Mouse (Mus musculus) spleen, postnatal 14 days (tissue): Measurements from ENCODE around the gene Ackr4.

Experiments
- DNase-seq, 2 experiments: peaks; one replicate each; pipeline ENCODE4 v3.0.0; 2021 to 2022; ENCODE audit warnings: low spot score in 2 of 2

Ackr4 gene

DNA sequence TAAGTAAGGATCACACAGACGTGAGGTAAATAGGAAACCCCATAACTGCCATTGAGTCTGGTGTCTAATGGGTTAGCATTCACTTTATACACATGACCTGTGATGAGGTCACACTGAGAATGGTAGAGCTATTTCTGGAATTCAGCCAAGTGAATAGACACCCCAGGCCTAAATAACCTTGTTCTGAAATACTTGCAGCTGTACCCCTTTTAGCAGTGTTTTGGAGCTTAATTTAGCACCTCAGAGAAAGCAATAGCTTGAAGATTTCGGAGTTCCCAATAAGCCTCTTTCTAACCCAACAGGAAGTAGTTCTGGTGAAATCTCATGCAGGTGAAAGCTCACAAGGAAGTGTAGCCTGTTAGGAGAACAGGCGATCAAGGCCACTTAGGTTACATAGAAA lies at the start of gene Ackr4:
Ackr4 (minus strand) TSS at position 101 of the 400 bp plus-strand sequence.
- no peak for DNase-seq

DNA sequence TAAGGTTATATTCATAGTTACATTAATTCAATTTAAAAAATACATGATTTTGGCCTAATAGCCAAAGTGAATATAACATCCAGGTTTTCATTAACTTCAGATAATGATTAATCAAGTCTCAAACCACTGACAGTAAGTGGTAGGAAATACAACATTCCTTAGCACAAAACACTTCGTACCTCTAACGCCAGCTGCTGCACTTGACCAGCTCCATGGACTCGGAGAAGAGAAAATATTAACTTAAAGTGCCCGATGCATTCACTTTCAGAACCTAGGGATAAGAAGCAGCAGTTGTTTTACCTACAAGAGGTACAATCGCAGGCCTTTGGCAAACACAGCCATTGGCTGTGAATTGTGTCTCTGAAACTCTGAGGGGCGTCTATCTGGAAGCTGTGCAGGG lies 45.6 kb upstream of the Ackr4 start:
- DNase-seq: no peak

DNA sequence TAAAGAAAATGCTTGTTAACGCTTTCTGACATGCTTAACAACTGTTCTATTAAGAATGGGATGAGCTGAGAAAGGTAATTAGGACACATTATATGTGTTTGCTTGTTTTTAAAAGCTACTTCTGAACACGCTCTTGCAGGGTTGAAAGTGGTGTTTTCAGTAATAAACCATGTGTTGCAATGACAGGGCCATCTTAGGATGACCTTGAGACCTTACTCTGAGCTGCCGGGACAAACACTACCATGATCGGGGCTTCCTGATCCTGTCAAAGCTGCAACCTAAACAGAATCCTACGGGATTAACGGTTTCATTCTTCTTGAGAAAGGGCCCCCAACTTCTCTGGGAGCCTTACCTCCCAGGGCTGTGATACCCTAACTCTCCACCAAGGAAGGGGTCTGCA lies 44.9 kb upstream of the Ackr4 start:
- DNase-seq: no peak

DNA sequence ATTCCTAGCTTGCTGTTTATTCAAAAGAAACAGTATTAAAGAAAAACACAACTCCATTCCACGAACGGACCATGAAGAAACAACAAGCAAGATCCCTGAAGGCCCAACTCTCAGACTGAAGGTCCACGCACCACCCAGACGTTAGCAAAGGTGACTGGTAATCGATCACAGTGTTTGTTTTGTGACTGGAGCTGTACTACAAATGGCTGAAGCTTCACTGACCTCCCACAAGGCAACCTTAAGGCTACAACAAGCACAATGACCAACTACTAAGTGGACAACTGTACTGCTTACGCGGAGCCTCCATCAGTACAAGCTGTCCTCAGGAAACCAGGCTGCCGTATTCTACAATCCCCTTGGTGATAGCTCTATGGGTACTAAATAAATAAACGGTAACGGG lies 43.3 kb upstream of the Ackr4 start:
- no peak for DNase-seq

DNA sequence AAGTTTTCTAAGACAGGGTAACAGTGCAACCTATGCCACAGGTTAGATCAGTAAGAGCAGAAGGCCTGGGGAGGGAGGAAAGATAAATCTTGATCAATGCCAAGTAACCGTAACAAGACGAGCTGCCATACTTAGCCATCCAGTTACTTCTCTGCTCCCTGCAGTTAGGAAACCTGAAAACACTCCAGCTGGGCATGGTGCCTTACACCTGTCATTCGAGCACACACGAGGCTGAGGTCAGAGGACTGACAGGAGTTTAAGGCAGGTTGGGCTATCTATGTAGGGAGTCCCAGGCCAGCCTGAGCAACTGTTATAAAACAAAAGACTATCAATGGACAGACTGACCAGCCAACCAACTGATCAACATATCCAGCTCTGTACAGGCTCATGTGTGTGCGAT lies 39.2 kb upstream of the Ackr4 start:
- no peak for DNase-seq

DNA sequence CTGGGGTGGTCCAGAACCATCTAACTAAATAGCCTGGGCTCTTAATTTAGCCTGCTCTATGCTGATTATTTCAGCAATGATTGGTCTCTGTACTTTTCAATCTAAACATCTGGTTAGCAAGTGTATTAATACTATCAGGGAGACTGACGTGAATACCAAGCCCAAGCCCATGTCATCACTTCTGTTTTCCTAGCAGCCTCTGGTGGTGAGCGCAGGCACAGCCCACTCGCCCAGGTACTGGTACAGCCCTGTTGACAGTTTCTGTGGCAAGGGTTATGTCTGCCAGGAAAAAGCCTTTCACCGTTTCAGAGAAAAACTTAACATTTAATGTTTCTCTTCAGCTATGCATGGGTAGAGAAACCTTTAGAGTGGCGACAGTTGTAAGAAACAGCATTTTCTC lies 37.5 kb upstream of the Ackr4 start:
- DNase-seq: no peak

DNA sequence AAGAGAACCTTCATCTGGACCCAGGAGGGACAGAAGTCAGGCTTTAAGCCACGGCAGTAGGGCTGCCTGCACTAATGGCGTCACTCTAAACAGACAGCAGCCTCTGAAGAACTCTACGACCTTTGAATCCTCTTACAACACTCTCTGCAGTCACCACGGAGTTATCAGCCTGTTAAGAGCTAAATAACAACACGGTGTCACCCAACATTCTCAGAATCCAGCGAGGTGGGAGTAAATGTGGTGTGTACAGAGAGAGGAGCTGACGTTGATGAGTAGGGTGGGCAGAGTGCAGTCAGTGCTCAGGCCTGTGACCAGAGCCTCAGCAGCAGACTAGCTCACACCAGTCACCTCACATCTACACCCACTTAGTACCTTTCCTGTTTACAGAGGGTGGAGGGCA lies 34.4 kb upstream of the Ackr4 start:
- DNase-seq: no peak

DNA sequence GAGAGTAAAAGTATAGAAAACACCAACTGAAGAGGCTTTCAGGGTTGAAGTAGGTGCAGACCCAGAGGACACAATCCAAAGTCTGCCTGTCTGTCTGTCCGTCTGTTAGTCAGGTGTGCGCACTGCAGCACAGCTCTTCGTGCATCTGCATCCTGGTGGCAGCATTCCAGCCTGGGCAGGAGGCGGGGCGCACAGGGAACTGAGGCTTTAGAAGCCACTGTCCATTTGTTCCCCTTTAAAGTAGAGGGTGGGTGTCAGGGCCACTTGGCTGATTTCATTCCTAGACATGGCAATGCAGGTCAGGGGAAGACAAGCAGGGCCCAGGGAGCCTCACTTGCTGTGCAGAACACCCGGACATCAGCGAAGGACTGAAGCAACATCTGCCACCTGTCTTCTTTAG lies 30.6 kb upstream of the Ackr4 start:
- no peak for DNase-seq

DNA sequence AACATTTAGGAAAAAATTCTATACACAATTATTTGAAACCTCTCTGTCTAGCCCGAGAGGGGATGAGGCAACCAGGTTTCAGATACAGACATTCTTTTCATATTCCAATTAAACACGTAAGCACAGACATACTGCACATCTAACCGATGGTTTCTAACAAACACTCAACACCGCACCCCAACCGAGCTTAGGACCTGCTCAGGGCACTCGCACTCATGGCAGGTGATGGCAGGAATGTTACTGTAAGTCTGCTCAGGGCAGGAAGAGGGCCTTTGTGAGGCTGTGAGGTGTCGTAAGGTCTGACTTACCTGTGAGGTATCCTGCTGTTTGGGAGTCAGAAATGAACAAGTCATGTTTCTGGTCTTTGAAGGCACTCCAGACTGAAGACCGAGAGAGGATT lies 29.8 kb upstream of the Ackr4 start:
- DNase-seq: no peak

DNA sequence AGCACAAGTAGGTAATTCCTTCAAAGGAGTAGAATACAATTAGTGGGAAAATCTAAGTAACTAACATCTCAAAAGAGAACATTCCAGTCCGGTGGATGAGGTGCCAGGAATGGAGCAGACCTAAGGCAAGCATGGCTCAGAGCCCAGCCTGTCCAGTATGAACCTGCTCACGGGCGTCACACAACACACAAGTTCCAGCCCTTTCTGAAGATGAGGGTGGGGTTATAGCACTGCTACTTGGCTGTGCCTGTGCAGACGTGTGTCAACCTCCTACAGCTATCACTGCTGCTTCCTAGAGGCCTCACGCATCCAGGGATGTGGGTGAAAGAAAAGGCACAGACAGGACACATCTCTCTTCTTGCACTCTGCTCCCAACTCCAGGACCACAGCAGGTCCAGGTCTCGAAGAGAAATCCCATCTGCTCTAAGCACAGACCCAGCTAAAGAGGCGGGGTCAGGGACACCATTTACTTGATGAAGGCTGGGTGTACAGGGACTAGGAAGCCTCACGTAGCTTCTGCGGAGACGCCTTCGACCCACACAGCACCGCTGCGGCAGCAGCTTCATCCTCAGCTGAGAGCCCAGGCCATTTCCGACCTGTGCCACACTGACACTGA lies 28.5 kb upstream of the Ackr4 start:
- no peak for DNase-seq

DNA sequence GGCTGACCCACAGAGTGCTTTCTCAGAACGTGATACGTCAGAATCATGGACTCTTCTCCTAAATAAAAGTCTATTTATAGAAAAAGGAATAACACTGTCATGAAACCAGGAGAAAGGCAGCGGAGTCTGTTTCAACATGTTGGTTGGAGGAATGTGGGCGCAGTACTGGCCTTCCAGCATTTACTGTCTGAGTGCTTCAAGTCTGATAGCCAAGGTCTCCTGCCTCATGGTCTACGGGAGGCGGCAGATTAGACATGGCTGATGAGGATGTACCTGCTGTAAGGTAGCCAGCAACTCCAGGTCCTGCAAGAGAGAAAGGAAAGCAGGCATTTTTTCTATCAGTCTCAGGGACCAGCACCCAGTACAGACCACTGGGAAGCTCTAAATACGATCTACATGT lies 25.4 kb upstream of the Ackr4 start:
- no peak for DNase-seq

DNA sequence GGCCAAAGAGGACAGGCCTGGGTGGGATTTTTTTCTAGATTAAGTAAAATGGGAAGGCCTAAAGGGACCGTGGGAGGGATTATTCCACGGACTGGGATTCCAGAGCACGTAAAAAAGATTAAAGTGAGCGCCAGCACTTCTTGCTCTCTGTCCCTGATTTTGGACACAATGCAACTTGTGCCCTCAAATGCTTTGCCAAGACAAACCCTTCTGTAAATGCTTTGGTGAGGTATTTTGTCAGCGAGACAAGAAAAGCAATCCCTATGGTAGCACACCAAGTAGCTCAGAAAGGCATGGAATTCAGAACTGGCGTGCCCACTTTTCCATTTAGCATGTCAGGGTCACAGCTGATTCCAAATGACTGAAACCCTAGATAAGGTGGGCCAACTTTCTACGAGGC lies 22.2 kb upstream of the Ackr4 start:
- no peak for DNase-seq

DNA sequence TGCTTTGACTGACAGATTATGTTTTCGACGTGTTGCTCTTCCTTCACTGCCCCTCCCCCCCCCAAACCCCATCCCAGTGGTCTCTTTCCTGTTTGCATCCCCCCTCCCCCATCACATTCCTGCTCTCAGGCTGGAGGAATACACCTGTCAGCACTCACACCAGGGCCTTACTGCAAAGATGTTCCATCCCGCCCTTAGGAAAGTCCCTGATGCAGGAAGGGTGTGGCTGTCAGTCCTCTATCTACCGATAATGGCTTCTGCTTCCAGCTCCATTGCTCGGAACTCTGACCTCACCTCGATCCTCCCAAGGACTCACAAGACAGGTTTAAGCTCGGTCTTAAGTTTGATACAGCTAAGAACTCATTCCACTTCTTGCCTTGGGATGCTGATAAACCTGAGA lies 19.9 kb upstream of the Ackr4 start:
- no peak for DNase-seq

DNA sequence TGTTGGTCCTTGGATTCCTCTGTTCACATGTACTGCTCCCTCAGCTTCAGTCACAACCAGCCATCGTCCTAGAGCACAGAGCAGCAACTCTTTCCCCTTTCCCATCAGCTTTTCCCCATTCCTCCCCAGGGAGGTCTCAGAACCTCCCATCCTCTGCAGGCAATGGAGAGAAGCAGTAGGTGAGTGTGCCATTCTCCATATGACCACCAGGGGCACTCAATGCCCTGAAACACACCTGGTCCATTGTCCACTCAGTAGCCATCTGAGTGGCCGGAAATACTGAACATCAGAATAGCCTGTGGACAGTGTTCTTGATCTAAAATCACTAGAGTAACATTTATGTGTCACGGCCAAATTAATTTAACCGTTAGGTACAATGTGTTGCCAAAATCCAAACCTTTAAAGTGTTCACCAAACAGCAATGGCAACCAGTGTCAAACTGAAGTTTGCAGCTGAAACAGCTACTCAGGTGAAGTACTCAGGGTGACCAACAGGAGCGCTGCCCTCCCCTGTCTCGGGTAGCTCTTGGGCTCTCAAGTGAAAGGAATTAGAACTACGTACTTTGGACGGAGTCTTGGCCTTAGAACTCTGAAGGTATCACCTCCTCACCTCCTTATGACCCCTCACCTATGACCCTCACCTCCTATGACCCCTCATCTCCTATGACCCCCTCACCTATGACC lies 17.7 kb upstream of the Ackr4 start:
- no peak for DNase-seq

DNA sequence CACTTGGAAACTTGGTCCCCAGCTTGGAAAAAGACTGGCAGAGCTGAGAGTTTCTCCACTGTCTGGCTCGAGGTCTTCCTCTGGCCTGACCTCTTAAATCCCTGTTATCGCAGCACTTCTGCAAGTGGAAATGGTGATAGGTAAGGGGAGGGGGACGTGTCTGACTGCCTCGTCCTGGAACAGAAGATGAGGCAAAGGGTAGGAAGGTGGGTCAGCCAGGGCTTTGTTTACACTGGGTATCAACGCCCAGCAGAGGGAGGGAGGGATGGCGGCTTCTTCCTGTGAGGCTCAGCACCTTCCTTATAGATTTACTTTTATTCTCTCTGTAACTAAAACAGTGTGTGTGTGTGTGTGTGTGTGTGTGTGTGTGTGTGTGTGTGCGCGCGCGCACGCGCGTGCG lies 16.1 kb upstream of the Ackr4 start:
- no peak for DNase-seq

DNA sequence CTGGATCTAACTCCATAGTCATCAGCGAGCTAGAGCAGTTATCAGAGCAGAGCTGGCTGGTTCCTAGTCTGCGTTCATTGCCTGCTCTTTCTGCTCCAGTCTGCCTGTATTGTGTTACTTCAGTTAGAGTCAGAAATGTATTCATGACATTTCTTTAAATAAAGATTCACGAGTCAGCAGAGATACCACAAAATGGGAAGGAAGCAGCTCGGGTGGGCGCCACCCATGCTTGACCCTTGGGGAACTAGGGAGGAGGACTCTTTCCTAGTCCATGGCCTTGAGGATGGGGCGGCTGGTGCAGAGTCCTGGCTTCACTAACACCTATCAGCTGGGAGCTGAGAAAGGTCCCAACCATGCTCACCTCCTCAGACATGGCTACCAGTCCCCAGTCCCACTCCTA lies 13.6 kb upstream of the Ackr4 start:
- DNase-seq: no peak

DNA sequence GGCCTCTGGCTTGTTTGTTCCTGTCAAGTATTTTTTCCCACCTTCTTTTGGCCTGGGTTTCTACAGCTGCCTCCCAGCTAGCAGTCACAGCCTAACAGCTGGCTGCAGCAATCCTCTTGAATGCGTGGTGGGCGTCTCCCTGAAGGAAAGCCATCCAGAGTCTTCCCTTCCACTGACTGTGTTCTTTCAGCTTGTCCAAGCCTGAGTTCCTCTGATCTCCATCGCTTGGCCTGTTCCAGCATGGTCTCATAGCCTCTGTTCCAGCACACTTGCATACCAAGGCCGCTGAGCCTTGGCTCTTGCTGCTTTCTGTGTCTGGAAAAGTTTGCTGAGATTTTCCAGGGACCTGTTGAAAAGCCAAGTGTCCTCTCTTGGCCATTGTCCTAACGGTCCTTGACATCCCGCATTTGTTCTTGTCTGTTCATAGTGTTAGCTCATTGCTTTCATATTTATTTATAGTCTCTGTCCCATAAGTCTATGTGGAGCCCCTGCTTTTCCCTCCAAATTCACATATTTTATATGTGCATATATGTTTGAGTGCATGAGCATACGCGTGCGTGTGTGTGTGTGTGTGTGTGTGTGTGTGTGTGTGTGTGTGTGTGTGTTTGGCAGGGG lies 3.5 kb upstream of the Ackr4 start:
- DNase-seq: no peak

DNA sequence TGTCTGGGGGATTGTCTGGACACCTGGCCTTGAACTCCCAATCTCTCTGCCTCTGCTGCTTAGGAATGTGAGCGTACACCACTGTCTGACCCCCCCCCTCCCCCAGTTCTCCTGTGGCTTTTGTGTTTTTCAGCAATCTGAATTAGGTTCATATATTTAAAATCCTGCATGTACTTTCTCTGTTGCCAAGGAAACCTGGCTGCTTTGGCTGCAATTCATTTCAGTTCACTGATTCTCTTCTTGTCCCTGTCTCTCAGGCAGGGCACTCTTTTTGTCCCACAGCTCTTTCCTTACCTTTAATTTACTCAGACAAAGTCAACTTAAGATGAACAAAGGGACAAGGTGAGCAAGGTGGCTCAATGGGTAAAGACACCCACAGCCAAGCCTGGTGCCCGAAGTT lies 1.4 kb upstream of the Ackr4 start:
- DNase-seq: no peak

DNA sequence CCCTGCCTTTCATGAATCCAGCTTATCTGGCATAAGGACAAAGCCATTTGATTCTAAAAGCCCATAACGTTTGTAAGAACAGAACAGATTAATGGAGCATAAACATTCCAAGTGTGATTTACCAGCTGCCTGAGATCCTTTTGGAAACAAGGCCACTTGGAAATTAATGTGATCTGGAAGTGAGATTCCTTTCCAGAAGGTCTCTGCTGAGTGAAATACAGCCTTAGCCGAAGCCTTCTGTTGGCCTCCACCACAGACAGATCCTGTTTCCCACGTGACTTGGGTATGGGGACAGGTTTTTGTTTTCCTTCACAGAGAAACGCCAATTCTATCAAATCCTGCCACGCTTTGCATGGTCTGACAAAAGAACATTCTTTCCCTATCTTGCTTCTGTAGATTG lies 3.1 kb downstream of the Ackr4 start:
- no peak for DNase-seq

DNA sequence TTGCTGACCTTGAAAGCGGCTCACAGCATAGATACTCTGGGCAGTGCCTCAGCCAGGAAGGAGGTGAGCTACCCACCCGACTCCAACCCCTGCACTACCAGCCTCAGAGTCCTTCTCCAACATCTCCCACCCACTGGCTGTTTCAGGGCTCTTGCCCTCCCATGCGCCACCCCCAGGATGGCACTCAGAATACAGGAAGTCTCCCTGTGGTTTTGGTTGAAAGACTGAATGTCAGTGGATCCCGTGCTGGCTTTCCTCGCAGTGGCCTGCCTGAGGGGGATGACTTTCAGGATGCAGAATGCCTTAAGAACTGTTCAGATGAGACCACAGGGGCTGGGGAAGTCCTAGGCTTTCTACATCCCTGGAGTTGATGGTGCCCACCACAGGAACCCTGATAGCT lies 3.6 kb downstream of the Ackr4 start:
- DNase-seq: no peak

DNA sequence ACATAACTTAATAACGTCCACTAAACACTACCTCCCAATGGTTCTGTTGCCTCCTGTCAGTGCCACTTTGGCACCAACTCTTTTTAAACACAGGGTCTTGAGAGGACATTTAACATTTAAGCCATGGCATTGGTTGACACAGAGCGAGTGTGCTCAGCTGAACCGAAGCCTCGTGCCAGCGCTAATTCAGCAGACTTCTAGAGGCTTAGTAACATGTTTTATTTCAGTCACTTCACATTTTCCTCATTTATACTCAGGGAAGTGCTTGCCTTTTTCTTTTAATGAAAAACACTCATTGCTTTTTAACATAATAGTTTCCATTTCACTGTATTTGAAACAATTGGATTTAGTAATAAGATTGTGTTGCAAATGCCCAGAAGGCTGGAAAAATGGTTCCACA lies 17.6 kb downstream of the Ackr4 start:
- no peak for DNase-seq

DNA sequence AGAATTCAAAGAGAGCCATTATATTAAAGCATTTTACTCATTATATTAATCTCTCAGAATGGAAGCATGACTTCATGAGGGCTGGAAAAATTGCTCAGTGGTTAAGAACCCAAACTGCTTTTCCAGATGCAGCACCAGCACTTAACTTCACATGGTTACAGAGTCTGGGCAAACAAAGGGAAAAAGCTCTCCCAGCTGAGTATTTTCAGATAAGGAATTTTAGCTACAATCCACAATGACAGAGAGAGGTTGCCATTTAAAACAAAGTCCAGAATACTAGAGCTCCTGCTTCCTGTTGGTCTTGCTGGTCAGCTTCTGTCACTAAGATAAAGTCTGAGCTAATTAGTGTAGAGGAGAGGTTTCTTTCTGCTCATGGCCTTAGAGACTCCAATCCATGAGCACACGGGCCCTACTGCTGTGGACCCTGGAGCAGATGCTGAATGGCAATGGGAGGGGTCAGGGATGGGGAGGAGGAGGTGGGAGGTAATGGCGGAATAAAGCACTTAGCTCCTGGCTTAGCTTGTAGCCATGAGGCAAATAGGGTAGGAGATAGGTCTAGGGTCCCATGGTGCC lies 18.1 kb downstream of the Ackr4 start:
- DNase-seq: no peak

DNA sequence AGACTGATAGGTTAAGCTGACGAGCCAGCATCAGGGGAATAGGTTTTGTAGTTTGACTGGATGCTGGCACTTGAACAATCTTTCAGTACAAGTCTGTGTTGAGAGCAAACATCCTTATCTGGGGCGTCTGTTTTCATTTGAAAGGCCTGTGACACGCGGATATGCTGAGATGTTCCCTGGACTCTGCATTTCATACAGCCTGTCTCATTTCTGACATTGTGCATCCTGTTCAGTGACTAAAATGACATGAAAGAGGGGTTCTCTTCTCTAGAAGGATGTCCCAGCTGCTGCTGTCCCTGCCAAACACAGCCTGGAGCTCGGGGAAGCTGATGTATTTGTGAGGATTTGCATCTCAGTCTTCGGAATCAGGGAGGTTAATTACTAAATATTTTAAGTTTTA lies 19.3 kb downstream of the Ackr4 start:
- no peak for DNase-seq
